Comparison of ENCODE assay signal across 10 mouse cellular contexts in genomic region chrX:81085025-81085752, GRCm38 (mm10). TPM values are rescaled to one million over a fixed set of nuclear protein-coding genes. Genes with fewer than 3 reads are reported as not detected.
DNase-seq lines count a peak whose midpoint lies in the region; ATAC-seq and TF ChIP-seq lines count a peak whose summit lies in the region.
"Had no signal": no experiment of that assay in that cellular context is flagged by ENCODE, and none has a peak within 500 bp of the region (broad histone marks: within the 10 kb centered on the region; RNA-seq: fewer than 3 reads in every experiment).

No protein-coding gene starts in this region.

- 34% methylated on average over 2 of the region's 2 CpGs for WGBS in midbrain, postnatal 0 days

- H3K4me3 ChIP-seq in midbrain, postnatal 0 days (ENCODE audit: low read depth, low read length), result no peak overlapping the region
- H3K4me3 ChIP-seq: heart, embryonic 13.5 days had no signal

- H3K4me2 ChIP-seq in midbrain, postnatal 0 days (ENCODE audit: low read depth, low read length, poor library complexity, severe bottlenecking), result no peak overlapping the region
- H3K4me2 ChIP-seq: heart, embryonic 13.5 days had no signal

- no peak overlapping the region for H3K27ac ChIP-seq in midbrain, postnatal 0 days (ENCODE audit: low read depth, low read length)
- H3K27ac ChIP-seq: heart, embryonic 13.5 days; macrophage had no signal

- TF ChIP-seq CTCF in midbrain, postnatal 0 days (IDR thresholded peaks at IDR 0.05), result peak; percentile 72

- H3K36me3 ChIP-seq in midbrain, postnatal 0 days (ENCODE audit: insufficient read depth, low read length), result no peaks in the 10 kb centered on the region
- H3K36me3 ChIP-seq: heart, embryonic 13.5 days had no signal

- DNase-seq in heart, postnatal 10 days, result peak; percentile 50 to 68
- DNase-seq in heart, postnatal 25 days (ENCODE audit: low spot score), result no peak
- peak; percentile 21 for DNase-seq in A20 (ENCODE audit: low read depth, low spot score)
- DNase-seq in adrenal gland, postnatal 10 days, result peak; percentile 70
- DNase-seq in kidney, postnatal 4 days, result peak; percentile 51 to 55
- DNase-seq in midbrain, postnatal 0 days (ENCODE audit: low spot score), result peak; percentile 63
- DNase-seq in spleen, adult 18-20 months, result no peak
- no peak for DNase-seq in urinary bladder, adult 2 months (ENCODE audit: low spot score)

- no peaks in the 10 kb centered on the region for H3K27me3 ChIP-seq in midbrain, postnatal 0 days (ENCODE audit: insufficient read depth, low read length)
- H3K27me3 ChIP-seq: heart, embryonic 13.5 days had no signal

- intact Hi-C loops in heart, postnatal 10 days (cut with DNase I), result no loop called here
- intact Hi-C loops in heart, postnatal 25 days (cut with DNase I), result no loop called here

- ATAC-seq in midbrain, postnatal 0 days (ENCODE audit: low FRiP score), result no peak

- H3K9ac ChIP-seq in midbrain, postnatal 0 days (replicated peaks; ENCODE audit: low read length, poor library complexity, severe bottlenecking), result no peak overlapping the region
- H3K9ac ChIP-seq: heart, embryonic 13.5 days had no signal

- no peaks in the 10 kb centered on the region for H3K4me1 ChIP-seq in midbrain, postnatal 0 days (ENCODE audit: insufficient read depth, low read length)

- no peaks in the 10 kb centered on the region for H3K9me3 ChIP-seq in midbrain, postnatal 0 days (ENCODE audit: low read length)
- H3K9me3 ChIP-seq: heart, embryonic 13.5 days had no signal

RNA-seq across cellular contexts. Expression of gene Tmem47, which starts 14.7 kb away (rescaled TPM):
- 10 to 100 TPM; 26.8 to 31.5 TPM for total RNA-seq in heart, postnatal 10 days (2021)
- total RNA-seq in heart, postnatal 25 days (2021), result 10 to 100 TPM; 19.4 to 31.3 TPM
- total RNA-seq in adrenal gland, postnatal 10 days (2021), result 10 to 100 TPM; 17.6 to 22.1 TPM
- total RNA-seq in midbrain, postnatal 0 days (2014; rRNA removed), result 40.7 and 48.0 TPM in 2 replicates
- polyA plus RNA-seq in midbrain, postnatal 0 days (2015; fragmentation: Nextera tagmentation; extraction: Ambion mirVana), result 19.1 and 24.6 TPM in 2 replicates
- 28.9 and 38.0 TPM in 2 replicates for polyA plus RNA-seq in urinary bladder, adult 2 months (2012; rRNA removed)
- polyA plus RNA-seq: macrophage had no signal

Comparison
In these comparisons a context has a peak if more than half of its experiments do, and no peak if none do; other contexts are left out.
1. DNase-seq: peak in heart, postnatal 10 days (2 of 2), A20 (single experiment), adrenal gland, postnatal 10 days (single experiment), kidney, postnatal 4 days (2 of 2) and midbrain, postnatal 0 days (single experiment); none in heart, postnatal 25 days (single experiment), spleen, adult 18-20 months (0 of 2) and urinary bladder, adult 2 months (single experiment).